Mouse (Mus musculus) monocyte, adult 2 months (primary cell): ENCODE results near the gene Gss.
A peak's percentile ranks its signal among the peaks of the same experiment; 100 is the strongest.

Experiments used
- DNase-seq, 2 experiments: peaks; one replicate each; pipeline ENCODE4 v3.0.0; 2022; ENCODE audit warnings: low spot score in 2 of 2, low read depth in 1 of 2

Gene Gss

GRCm38 (mm10) chr2:155592137-155592853, at the start of gene Gss:
TSS of gene Gss (minus strand) at chr2:155592810.
- DNase-seq = peak; percentile 89 to 95

GRCm38 (mm10) chr2:155641540-155642472, 49.2 kb upstream of the Gss start:
- DNase-seq = no peak

GRCm38 (mm10) chr2:155640656-155641055, 48.0 kb upstream of the Gss start:
- no peak for DNase-seq

GRCm38 (mm10) chr2:155637411-155637810, 44.8 kb upstream of the Gss start:
- no peak for DNase-seq

GRCm38 (mm10) chr2:155636881-155637280, 44.3 kb upstream of the Gss start:
- DNase-seq = no peak

- DNase-seq = no peak
Observed at GRCm38 (mm10) chr2:155635961-155636360, 43.4 kb upstream of the Gss start.

GRCm38 (mm10) chr2:155634562-155634961, 42.0 kb upstream of the Gss start:
- DNase-seq = no peak

GRCm38 (mm10) chr2:155633731-155634130, 41.1 kb upstream of the Gss start:
- DNase-seq = no peak

- no peak for DNase-seq
Observed at GRCm38 (mm10) chr2:155633121-155633520, 40.5 kb upstream of the Gss start.

- DNase-seq = no peak
Observed at GRCm38 (mm10) chr2:155632138-155632936, 39.7 kb upstream of the Gss start.

- DNase-seq = no peak
Observed at GRCm38 (mm10) chr2:155630590-155631416, 38.2 kb upstream of the Gss start.

- no peak for DNase-seq
Observed at GRCm38 (mm10) chr2:155630153-155630552, 37.5 kb upstream of the Gss start.

GRCm38 (mm10) chr2:155629231-155629661, 36.6 kb upstream of the Gss start:
- no peak for DNase-seq

- DNase-seq = no peak
Observed at GRCm38 (mm10) chr2:155628519-155628918, 35.9 kb upstream of the Gss start.

GRCm38 (mm10) chr2:155628112-155628511, 35.5 kb upstream of the Gss start:
- no peak for DNase-seq

- peak; percentile 45 to 65 for DNase-seq
Observed at GRCm38 (mm10) chr2:155627030-155627738, 34.6 kb upstream of the Gss start.

GRCm38 (mm10) chr2:155626277-155626676, 33.7 kb upstream of the Gss start:
- DNase-seq = no peak

- DNase-seq = no peak
Observed at GRCm38 (mm10) chr2:155624730-155625129, 32.1 kb upstream of the Gss start.

GRCm38 (mm10) chr2:155623996-155624395, 31.4 kb upstream of the Gss start:
- DNase-seq = no peak

- no peak for DNase-seq
Observed at GRCm38 (mm10) chr2:155622606-155623005, 30.0 kb upstream of the Gss start.
